Mouse (Mus musculus) bone marrow macrophage, adult 2 months (primary cell): ENCODE measurements around the gene Vdr.

ENCODE experiments used
- CTCF ChIP-seq: IDR thresholded peaks from 2 replicates; pipeline ENCODE4 v1.5.1; 2012; ENCODE audit warnings: low read depth, mild to moderate bottlenecking, low read length, moderate library complexity
- POLR2A ChIP-seq: IDR thresholded peaks from 2 replicates; pipeline ENCODE4 v1.6.1; 2012; ENCODE audit warnings: mild to moderate bottlenecking, low read depth, low read length, borderline replicate concordance

DNA sequence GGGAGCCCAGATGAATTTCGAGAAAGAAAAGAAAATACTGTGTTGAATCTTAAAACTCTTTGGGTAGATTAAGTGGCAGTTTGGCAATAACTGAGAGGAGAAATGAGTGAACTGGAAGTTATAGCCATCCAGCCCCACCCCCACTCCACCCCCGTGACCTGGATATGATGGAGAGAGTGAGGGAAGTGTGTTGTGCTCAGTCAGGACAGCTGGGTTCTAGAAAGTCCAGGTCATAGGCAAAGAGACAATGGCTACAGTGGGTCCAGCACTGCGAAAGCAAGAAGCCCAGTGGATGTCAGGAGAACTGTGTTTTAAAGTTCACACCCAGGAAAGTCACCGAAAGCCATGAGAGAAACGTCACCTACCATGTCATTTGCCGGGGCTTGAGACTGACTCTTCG is 8.8 kb upstream of the Vdr start:
- TF ChIP-seq POLR2A = no peak
- TF ChIP-seq CTCF = no peak
